Mouse (Mus musculus) frontal cortex, postnatal 14 days (tissue): ENCODE data around the gene Dlg2.

Source experiments
- DNase-seq, 2 experiments: peaks; one replicate each; pipeline ENCODE4 v3.0.0; 2022; ENCODE audit warnings: low spot score in 2 of 2

The Dlg2 gene

DNA sequence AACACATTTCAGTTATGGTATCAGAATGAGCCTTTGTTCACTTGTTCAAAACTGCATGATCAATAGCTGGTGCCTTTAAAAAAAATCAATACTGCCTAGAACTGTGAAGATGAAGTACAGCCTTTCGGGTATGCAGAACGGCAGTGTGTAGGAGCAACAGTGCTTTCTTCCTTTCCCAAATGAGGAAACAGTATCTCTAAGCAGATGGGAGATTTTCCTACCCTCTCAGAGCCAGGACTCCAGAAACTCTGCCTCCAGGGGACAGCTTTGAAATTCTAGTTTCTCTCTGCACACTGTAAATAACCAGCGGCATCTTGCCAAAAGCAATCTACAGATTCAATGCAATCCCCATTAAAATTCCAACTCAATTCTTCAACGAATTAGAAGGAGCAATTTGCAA is 1801.2 kb downstream of the Dlg2 start:
- no peak for DNase-seq

DNA sequence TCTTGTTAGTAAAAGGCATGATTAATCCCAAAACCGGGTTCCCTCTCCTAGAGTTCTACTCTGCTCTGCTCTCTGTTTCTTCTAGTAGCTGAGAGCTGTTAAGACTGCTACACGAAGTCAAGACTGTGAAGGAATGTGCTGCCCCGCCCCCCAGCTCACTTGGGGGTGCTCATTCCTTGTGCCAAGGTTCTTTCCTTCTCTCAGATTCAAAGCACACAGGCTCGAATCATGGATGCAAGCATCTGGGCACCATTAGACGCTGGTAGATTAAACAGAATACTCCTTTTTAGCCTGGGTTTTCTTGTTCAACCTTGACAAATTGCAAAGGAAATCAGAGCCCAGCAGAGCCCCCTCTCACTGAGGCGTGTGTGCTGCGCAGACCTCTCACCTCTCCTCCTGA is 1804.5 kb downstream of the Dlg2 start:
- no peak for DNase-seq

DNA sequence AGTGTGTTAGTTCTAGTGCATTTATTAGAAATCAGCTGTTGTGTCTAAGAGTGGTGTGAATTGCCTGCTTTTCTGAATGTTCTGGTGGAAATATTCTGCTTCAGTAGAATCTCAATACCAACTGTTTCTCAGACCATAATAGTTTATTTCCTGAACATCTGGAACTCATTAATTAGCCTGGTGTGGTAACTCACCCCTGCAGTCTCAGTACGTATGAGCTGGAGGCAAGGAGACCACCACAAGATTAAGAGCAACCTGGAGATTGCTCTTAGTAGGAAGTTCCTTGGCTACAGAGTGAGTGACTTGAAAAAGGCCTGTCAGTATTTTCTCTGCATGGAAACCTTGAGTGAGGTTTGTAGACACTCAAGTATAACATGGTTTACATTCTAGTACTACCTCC is 1810.6 kb downstream of the Dlg2 start:
- DNase-seq, result no peak

DNA sequence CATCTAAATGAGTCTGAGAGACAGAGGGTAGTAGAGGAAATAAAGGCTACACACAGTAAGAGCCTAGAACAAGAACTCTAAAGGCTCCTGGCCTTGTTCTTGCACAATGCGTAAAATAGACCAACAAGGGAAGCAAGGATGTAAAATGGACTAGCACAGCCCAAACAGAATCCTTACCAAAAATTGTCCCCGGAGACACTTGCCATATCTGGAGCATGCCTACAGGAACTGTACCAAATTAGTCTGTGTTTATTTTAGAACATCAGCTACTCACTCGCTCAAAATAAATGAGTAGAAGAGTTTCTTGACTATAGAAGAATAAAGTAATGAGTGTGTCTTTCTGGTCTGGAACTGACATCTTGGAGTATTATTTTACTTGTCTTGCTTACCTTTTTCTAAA is 1812.3 kb downstream of the Dlg2 start:
- no peak for DNase-seq

DNA sequence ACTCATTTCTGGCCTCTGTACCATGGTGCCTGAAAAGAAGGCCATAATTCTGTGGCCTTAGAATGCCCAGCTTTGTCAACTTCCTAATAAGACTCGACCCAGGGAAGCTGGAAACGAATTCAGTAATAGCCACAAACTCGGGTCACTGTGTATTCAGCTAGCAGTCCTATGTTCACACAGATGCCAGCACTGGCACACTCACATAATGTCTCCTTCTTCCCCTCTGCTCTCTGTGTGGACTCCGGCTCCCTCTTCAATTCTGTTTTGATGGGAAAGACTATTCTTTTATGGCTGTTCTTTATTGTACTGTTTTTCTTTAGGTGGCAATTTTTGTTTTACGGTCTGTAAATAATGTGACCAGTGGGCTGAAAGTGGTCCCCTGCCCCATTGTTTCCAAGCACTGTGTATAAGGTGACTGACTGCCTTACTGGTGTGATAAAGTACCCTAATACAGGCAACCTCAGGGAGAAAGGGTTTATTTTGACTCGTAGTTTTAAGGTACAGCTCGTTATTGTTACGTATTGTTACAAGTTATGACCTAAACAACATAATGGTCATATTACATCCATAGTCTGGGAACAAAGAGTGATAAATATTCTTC is 1816.5 kb downstream of the Dlg2 start:
- no peak for DNase-seq

DNA sequence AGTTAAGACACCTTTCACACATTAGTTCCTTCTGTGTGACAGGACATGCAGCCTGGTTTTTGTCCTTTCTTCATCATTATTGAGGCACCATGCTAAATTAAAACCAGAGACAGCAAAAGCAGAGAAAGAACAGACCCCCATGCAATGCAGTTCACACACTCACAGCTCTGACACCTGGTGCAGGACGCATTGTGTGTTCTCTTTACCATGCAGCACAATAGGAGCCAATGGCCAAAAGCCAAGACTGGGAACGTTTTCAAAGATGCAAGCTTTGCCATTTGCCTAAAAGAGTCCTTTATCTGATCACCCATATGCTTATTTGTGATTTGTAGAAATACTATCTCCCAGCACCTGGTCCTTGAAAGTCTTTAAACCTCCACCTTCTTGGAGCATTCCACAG is 1824.6 kb downstream of the Dlg2 start:
- DNase-seq, result no peak

DNA sequence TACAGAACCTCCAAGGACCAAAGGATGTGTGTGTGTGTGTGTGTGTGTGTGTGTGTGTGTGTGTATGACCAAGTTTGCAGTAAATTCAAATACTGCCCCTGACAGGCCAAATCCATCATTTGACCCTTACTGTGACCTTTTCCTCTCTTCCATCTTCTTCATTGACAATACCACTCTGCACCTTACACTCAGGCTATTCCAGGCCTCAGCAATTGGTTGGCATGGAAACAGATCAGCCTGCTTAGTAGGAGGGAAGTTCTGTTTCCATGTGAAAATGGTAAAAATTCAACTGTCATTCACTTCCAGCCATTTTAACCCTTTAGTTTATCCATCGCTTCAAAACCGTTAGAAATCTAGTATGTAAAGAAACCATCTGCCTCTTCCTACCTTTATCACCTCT is 1831.2 kb downstream of the Dlg2 start:
- DNase-seq, result no peak

DNA sequence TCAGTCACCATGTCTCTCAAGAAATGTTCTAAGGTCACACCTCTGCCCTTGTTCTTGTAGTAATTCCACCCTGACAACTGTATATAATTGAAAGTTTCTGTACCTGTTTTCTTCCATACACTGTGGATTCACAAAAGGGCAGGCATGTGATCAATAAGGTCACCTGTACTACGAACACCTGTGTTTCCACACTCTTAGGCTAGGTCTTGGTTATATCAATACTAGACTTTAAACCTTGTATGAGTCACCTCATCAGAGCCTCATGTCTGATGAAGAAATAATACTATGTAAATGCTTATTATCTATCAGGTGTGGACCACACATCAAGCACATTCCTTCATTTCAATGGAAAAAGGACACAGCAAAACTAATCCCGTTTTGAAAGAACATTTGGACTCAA is 1831.7 kb downstream of the Dlg2 start:
- no peak for DNase-seq

DNA sequence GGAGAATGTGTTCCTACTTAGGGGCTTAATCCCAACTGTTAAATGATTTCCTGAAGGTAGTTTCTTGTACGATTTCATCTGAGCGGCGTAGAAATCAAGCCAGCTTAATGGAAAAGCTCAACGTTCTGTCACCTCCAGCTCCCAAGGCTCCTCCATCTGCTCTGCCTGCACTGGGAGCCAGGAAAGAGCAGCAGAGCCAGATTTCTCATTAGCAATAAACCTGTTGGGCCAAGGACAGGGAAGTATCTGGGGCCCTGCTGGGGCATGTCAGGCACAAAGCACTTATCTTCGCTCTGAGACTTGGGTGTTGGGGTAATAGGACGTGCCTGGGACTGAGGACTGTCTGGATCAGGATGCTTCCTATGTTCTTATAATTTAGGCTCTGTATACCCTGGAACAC is 1839.9 kb downstream of the Dlg2 start:
- DNase-seq, result no peak

DNA sequence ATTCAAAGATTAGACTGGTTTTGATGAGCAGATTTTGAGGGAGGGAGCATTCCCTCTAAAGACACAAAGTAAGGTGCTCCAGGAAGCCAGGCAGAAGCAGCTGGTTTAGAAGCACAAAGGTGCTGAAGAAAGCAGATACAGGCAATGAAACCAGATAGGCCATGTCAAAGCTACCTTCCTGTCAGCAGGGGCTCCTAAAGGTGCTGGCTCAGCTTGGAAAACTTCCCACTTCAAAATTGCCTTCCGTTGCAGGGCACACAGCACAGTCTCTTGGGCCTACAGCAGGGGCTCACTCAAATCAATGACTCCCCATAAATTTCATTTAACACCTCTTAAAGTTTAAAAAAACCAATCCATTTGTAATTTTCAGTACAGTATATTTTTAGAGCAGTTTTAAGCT is 1843.0 kb downstream of the Dlg2 start:
- DNase-seq, result no peak

DNA sequence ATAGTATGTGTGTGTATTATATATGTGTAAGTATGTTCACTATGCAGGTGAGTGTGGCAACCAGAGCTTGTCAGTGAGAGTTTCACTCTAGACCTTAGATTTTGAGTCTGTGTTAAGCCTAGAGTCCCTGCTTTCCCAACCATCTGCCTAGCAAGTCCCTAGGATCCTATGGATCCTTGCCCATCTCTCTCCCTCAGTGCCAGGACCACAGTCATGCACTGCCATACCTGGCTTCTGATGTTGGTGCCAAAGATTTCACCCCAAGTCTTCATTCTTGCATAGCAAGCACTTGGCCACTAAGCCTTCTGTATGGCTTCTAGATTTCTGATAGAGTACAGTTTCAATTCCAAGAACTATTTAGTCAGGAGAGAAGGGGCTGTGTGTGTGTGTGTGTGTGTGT is 1843.7 kb downstream of the Dlg2 start:
- no peak for DNase-seq

DNA sequence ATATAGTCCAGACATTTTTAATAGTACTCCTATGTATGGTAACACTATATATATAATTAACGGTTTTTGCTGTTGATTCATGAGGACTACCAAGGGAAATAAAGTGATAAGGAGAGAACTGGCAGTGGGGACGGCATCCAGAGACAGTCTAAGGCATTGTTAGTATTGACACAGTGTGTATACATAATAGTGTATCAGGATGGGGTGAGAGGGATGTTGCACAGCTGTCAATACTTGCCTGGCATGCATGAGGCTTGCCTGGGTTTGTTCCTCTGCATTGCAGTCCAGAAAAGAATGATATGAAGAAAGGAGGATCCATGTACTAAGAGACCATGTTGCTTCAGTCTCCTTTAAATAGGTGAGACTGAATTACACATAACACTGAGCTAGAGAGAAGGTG is 1845.3 kb downstream of the Dlg2 start:
- DNase-seq, result no peak

DNA sequence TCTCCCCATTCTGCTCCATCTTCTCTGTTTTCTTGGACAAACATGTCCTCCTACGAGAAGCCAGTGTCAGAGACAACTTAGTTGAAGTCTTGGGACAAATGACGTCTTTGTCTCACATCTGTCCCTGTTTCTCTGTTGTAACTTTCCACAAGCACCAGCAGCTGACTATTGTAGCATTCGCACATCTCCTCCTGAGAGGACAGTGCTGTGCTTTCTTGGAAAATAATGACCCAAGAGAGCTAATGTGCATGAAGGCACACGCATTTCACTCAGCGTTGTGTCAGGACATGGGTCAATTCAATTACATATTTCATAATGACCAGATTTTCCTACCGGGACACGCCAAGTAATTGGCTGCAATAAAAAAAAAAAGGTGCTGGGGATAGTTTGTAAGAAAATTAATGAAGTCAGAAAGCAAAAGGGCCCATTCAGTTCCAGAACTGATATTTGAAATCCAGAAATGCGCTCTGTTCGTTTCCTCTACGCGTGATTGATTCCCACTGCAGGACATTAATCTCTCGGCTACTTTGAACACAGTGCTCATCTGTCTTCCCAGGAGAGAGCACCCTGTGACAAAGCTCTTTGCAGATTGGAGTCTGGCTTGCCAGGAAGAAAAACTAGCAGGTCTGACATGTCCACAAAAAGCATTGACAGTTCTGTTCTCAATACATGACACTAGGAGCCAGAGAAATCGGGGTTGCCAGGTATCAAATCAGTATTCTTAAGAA is 1846.0 kb downstream of the Dlg2 start:
- DNase-seq, result no peak

DNA sequence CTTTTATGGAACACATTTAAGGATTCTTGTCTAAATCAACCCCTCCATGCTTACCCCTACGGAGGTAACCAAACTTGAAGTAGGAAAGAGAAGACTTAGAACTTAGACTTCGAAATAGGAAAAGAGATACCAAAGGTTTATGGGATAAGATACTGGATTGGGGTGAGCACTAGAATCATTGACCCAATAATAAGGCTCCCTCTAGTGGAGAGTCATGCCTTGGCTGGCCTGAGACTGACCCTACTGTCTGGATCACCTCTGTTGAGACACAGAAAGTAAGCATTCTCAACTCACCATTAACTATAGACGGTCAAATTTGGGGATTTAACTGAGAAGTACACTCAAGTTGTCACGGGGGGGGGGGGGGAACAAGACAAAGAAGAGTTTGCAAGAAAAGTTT is 1847.2 kb downstream of the Dlg2 start:
- DNase-seq, result no peak

DNA sequence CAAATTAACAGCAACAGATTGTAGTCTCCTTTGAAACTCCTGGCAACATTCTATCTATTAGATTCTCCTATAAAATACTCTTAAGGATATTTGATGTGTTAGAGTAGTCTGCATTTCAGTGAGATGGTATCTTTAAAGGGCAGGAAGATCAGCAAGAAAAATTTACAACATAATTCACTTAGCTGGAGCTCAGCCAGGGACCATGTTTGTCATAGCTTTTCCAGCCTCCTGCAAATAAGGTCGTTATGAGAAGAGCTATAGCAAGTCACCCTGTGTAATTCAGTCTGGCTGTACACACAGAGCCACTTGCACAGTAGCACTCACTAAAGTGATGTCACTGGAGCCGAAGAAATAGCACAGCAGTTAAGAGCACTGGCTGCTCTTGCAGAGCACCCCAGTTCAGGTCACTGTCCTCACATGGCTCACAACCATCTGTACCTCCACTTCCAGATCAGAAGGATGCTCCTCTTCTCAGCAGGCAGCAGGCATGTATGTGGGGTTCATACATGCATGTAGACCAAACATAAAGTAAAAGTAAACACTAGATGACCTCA is 1850.9 kb downstream of the Dlg2 start:
- DNase-seq, result no peak

DNA sequence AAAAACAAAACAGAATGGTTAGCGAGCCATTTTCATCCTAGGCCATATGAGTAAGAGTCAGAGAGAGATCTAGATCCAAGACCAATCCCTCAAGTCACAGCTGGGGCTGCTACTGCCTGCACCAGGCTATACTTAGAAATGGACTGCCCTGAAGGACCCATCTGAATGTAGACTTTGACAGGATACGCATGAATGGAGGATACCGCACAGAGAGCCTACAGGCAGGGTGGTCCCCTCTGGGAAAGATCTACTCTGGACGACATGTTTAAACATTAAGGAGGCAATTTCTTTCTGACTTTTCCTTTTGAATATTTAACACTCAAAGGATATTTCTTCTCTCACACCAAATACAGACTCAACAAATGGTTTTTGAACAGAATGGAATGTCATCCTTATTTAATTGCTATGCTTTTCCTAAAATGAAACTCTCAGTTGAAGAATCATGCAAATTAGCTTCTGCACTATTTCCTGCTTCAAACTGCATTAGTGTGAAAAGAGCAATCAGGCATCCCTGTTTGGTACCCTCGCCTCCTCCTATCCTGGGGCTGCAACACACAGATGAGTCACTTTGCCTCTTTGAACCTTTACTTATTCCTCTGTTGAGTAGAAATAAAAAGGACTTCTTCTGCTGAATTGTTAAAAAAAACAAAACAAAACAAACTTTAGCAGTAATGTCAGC is 1856.9 kb downstream of the Dlg2 start:
- no peak for DNase-seq

DNA sequence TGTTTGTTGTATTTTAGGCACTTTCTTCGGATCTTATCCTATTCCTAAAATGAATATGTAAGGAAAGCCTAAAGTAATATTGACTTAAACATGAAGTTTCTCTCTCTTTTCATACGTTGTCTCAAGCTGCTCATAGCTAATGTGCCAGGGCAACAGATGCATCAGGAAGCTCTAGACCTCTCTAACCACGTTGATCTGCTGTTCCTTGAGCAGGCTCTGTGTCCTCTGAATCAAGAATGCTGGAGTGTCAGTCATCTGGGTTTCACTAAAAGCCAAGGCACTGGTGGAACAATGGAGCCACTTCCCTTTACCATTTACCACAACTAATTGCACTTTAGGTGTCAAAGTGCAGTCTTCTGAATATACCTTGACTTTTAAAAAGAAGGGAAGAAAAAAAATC is 1880.1 kb downstream of the Dlg2 start:
- no peak for DNase-seq

DNA sequence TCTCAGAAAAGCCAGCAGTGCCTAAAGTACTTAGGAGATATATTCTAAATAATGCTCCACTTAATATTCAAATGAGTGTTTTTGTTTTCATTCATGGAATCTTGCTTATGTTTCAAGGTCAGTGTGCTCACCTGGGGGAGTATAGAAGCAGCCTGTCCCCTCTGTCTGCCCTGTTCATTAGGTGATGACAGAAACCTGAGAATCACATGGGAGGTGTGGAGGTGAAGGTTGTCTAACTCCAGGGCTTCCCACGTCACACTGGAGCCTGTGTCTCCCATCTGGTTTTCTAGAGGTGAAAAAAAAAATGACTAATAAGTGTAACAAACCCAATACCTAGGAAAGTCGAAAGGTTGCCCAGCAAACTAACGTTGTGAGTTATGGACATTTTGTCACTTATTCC is 1886.9 kb downstream of the Dlg2 start:
- DNase-seq, result no peak

DNA sequence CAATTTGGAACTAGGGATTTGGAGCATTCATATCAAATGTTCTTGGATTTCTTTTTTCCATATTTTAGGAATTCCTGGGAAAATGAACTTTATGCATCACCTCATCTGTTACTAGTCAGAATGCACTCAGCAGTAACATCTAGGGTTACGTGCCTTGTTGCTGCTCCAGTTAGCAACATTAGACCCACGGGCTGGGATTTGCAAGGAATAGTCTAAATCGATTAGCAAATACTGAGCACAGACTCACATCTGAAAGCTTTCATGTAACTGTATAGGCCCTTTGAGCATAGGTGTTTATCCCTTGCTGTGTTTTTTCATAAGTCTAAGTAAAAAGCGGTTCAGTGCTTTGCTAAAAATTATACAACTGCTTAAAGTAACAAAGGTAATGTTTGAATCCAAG is 1887.3 kb downstream of the Dlg2 start:
- no peak for DNase-seq

DNA sequence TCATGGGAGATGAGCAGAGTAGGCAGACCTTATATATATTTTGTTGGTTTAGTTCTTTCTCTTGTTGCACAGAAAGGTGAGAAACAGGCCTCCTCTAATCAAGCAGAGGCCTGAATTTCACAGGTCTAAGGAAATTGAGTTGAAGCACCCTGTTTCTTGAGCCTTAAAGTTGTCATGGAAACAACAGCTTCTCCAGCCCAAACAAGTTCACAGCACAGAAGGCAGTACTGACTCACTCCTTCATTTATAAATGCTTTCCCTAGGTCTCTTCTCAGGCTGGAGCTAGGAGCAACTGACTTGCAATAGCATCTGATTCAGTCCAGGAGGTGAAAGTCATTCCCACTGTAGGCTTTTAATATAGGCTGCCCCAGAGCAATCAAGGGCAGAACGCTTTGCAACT is 1890.6 kb downstream of the Dlg2 start:
- no peak for DNase-seq

DNA sequence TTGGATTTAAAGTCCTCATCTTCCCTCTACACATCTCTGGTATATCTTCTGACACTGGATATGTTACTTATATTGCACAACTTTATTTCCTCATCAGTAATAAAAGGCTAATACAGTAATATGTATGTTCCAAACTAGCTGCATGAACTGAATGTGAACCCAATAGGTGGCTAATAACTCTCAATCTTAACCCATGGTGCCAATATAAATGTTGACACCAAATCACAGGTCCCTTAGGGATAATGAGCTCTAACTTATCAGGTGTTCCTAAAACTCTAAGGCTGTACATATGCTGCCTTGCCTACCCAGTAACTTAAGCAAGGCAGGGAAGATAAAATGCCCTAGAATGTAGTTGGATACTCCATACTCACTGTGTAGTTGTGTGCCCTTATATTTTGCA is 1894.0 kb downstream of the Dlg2 start:
- no peak for DNase-seq

DNA sequence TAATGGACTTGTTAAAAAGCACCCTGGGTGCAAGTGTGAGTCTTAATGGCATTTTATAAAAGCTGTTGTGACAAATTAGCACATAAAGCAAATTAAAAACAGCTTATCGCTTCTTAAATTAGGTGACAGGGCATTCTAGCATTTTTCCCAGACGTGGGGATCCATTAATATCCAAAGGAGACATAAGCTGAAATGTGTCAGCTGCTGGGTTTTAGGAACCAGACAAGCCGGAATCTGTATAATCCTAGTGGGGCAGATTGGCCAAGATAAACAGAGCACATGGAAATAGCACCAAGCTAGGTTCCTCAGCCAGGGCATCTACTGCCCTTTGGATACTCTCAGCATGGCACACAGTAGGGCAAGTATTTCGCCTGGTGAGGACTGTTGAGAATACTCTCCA is 1895.2 kb downstream of the Dlg2 start:
- no peak for DNase-seq

DNA sequence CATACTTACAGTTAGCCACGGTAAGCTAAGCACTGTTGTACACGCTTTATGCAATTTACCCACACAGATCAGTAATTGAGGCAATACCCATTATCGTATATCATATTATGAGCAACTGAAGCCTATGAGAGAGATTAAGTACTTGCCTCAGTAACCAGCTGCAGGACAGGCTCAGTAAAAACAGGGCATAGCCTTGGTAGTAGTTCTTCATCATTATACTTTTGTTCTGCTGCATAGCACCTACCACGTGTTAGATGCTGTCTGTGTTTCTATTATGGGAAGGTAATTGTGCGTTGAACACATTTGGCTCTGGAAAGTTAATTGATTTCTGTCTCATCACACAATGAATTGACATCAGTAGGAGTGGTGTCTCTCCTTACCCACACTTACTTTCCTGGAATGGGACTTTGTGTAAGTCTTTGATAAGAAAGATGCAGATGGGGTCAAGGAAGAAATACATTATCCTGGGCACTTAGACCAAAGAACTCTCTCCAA is 1897.4 kb downstream of the Dlg2 start:
- DNase-seq, result no peak
